Mouse (Mus musculus): ENCODE data around the gene Tln2.
"Not testable (repeated sequence)": the region's sequence is repeated elsewhere in the genome, so short reads cannot be mapped to it uniquely, and the experiment has no call there.

The Tln2 gene

DNA sequence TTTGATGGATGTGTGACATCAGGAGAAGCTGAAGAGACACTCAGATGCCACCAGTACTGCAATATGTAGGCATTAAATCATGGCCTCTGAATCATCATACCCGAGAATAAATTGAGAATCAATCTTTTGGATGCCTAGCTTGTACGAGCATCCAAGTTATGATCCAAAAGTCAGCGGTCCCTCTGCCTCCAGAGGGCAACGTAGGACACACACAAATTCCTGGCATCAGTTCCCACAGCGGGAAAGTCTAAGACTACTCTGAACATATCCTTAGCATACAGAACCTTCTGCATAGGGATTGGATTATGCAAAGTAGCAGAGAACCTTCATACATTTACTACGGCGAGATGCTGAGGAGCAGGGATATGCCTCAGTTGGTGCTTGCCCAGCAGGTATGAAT is 210.5 kb downstream of the Tln2 start:
- peak in 1 of 2 experiments; percentile 7 for DNase-seq

DNA sequence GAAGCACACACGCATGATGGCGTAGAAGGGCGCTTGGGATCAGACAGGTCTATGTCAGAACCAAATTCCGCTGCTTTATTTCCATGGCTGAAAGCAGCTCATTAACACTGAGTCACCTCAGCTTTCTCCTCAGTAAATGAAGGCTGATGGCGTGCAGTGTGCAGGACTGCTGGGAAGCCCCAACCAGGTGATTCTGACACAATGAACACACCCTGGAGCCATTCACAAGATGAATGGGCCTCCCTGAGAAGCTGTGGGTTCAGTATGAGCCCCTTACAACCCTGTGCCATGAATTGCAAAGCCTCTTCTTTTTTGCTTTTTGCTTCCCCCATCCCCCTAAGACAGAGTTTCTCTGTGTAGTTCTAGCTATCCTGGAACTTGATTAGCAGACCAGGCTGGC is 212.3 kb downstream of the Tln2 start:
- DNase-seq = no peak

DNA sequence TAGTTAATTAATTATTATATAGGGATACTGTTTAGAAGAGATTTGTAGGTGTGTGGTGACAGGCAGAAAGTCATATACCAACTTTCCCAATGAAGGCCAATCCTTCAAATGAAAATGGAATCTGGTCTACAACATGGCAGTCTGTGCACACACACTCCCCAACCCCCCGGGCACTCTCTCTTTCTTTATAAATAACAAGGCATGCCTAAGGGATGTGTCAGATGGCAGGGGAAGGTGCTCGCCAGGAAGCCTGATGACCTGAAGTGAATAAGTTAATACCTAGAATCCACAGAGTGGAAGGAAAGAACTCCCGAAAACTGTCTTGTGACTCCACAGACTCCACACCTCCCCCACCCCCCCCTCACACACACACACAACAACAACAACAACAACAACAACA is 228.2 kb downstream of the Tln2 start:
- DNase-seq = no peak

DNA sequence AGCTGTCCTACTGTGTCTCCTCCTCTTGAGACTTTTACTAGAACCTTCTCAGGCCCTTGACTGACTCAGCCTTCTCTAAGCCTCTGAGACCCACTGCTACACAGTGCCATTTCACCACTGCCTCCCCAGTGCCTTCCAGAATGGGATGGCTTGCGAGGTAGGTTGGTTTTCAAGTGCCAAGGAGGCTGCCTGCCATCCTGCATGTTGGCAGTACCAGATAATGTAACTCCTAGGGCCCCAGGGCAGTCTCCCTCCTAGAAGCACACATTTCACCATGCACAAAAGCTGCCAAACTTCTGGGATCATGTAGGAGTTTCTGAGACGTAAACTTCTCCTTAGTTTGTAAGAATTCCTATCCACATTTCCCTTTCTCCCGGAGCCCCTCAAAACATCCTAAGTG is 231.1 kb downstream of the Tln2 start:
- no peak for DNase-seq

DNA sequence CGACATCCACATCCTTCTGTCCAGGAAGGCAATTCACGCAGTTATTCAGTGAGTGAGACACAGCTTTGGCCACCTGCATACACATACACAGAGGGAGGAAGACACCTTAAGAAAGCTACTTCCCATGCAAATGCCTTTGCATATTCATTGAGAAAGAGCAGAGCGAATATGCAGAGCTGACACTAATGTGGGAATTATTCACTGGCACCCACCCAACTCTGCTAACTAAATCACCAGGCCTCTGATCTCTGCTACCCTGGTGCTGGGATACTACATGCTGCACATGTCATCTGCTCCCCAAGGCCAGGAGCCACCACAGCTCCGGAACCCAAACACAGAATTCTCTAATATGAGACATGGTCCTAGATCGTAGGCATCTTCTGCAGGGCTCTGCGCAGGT is 237.6 kb downstream of the Tln2 start:
- no peak for DNase-seq

DNA sequence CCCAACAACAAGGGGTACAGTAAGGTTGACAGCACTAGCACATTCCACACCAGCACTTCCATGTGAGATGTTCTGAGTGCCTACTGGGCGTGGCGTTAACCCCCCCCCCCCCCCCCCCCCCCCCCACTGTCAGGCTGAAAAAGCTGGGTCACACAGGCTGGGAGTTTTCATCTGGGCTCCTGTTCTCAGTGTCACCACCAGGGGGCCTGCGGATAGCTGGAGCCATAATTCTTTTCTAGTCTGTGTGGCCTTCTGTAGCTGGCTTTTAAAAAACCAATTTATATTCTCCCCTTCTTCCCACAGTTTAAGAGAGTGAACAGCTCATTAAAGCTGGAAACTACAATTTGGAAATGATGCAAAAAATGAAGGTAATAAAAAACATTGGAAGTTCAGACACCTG is 244.1 kb downstream of the Tln2 start:
- peak; percentile 56 to 69 for DNase-seq

DNA sequence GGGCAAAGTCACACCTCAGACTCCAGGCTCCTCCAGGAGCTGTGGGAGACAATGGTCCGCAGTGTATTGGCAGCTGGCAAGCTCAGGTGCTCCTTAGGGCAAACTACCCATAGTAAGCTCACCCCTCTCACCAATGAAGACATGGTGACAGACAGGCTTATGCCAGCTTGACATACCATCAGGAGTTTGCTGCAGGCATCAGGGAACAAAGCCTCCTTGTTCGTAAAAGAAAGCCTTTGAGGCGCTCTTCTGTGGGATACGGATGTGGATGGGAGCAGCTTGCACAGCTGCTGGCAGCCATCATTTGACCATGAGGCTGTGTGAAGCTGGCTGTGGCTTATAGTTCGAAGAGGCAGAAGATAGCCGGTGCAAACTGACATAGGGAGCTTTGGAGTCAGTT is 254.5 kb downstream of the Tln2 start:
- no peak for DNase-seq

DNA sequence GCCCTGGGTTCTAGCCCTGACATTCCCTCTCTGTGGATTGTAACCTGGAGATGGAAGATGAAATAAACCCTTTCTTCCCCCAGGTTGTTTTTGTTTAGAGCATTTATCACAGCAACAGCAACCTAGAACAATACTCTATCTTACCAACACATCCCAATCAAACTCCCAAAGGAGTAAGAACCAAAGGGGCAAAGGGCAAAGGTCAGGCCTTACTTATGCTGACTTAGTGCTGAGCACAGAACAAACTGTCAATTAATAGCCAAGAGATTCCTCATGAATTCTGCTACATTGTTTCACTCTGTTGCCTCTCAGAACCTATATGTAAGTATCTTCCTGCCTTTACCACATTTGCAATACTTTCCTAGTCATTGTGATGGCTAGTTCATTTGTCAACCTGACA is 255.5 kb downstream of the Tln2 start:
- DNase-seq = no peak

DNA sequence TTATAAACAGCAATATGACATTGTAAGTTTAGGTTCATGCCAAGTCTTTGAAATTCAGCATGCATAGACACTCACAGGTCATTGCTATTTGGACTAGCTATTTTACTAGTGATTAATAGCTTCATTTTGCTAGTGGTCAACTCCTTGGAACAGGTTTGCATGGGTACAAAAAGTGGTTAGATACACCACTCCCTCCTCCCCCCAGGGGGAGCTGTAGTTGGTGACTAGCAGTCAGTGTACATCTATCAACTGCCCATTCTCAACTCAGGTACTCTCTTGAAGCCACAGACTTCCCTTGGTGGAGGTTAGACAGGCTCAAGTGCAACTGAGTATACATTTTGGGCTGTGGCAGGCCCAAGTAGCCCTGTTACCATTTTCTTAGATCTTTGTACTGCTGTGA is 256.5 kb downstream of the Tln2 start:
- no peak for DNase-seq

DNA sequence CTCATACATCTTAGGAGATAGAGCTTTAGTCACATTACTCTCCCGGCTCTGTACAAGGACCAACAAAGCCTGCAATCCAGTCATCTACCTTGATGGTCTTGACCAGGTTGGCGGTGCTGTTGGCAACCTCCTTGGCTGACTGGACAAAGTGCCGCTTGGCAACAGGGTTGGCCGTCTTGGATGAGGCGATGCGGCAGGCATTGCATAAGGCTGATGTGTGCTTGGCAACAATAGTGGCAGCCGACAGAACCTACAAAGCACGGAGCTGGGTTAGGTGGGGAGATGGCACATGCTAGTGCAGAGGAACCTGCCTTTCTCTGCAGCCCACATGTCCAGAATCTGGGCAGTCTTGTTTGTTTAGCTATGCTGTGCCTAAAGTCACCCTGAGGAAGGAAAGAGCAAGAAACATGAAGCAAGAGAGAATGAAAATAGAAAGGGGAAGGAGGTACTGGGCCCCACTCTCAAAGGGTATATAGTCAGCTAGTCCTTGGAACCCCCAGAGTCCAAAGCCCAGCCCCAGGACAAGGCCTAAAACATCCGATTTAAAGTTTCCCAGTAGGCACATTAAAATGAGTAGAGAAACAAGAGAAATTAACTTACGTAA is 257.0 kb downstream of the Tln2 start:
- DNase-seq = no peak

DNA sequence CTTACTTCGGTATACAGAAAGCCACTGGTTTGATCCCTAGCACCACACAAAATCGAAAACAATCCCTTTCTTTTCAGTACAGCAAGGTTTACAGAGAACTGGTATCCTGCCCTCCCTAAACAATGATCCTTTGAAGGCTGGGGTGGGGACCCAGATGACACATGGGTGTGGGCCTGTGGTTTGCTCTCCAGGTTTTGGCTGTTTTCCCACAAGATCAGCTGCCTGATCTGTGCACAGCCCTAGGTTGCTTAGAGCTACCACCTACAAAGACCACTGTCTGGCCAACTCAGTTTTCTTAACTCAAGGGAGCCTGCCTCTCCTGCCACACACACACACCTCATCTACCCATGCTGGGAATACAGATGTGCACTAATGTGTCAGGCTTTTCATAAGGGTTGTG is 257.9 kb downstream of the Tln2 start:
- no peak for DNase-seq

DNA sequence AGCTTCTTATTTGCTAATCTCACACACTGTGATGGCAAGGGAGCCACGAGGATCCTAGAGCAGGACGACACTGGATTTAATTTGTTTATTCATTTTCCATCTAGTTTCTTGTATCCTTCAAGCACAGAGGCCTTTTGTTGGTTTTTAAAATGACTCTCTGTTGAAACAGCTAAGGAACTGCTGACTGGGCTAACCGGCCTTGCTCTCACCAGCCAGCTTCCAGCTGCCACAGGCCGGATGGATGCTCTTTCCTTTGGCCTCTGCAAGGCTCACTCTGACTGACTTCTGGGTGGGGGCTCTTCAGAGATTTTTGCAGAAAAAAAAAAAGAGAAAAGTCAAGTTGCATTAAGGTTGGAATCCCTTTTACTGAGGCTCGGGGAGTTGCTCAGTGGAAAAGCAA is 258.7 kb downstream of the Tln2 start:
- DNase-seq = no peak

DNA sequence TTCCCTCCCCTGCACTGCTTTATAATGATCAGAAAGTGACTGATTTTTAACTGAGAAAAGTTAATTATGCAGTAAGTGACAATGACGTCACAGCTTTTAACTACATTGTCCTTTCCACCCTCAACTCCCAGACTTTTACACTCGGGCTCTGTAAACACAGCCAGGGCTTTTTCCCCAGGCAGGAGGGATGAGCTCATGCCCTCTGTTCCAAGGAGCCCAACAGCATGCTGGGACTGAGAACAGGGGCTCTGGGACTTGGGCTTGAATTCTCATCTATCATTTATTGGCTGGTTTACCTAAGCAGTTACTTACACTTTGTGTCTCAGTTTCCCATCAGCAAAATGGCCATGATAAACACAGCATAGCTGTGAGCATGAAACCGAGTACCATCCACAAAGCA is 259.2 kb downstream of the Tln2 start:
- no peak for DNase-seq

DNA sequence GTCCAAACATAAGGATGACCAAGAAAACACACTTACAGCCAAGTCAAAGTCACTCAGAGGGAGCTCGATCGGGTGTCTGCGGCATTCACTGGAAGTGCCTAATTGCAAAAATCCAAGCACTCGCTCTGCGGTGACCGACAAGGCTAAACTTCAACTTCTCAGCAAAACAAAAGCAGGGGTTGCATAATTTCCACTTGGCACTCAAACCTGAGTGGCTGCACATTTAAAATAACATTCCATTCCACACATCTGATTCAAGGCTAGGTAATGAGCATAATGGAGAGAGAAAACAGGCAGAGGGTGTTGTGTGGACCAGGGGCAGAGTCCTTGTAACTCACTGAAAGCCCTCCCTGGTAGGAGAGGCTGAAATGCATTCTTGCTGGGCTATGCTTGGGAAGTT is 260.3 kb downstream of the Tln2 start:
- DNase-seq = peak; percentile 46 to 53

DNA sequence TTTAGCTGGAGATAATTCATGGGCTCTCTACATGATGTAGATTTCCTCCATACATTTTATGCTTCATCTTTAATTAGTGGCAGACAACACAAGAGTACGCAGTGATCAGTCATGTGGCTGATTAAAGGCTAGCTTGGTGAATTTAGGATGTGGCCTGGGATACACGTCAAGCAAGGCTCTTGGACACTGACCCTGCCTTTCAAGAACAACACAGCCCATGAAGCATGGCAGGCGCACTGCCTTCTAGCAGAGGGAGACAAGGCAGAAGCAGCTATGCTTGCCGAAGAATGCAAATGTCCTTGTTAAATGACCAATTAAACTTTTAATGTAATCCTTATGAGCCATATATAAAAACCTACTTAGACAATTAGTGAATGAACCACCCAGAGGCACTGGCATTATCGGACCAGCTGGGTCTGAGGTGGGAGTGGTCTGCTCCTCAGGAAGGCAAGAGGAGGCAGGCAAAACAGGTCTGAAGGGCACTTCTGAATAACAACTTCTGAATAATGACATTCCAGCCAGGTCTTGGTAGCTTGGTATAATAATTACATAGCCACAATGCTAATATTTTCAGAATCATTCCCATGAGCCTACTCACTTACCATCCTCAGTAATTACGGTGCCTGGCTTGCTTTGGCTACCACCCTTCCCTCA is 262.1 kb downstream of the Tln2 start:
- DNase-seq = no peak

DNA sequence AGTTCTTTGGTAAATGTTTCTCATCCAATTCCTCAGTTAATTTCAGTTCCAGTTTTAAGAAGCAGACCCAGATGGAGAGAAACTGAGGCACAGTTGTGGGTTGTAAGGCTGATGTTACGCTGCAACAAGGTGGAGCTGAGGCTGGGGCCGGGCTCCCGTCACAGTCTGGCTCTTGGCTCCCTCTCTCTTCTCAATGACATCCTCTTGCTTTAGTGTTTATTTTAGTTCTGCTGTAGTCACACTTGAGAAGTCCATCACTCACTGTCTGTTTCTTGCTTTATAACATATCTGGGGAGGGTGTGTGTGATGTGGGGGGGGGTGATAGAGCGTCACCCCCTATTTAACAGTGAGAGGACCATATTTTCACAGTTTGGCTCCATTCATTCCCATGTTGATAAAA is 272.0 kb downstream of the Tln2 start:
- DNase-seq = no peak

DNA sequence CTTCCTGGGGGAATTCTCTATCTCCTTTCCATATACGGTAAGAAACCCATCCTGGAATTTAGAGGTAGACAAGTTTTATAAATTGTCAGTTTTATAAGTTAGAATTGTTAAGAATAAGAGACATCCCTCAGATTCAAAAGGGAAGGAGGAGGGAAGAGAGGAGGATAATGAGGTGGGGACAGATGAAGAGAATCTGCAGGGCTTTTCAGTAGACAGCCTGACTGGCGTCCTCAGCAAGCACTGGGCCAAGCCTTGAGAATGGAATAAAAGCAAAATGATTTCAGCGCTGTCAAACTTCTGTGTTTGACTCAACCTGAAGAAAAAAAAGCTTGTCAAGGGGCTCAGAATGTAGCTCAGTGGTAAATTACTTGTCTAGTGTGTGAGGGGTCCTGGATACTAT is 272.7 kb downstream of the Tln2 start:
- no peak for DNase-seq

DNA sequence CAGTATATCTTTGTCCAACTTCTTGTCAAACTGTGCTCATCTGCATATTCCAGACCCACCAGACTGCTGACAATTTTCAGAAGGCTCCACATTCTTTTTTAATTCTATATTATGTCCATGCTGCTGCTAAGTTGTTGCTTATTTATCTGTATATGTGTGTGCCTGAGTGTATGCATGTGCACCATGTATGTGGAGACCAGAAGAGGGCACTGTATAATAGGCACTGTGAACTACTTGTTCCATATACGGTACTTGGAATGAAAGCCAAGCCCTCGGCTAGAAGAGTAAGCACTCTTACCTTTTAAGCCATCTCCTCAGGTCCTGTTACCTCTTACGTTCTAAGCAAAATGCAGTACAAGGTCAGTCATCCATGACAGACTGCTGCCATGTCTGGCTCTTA is 274.0 kb downstream of the Tln2 start:
- no peak for DNase-seq

DNA sequence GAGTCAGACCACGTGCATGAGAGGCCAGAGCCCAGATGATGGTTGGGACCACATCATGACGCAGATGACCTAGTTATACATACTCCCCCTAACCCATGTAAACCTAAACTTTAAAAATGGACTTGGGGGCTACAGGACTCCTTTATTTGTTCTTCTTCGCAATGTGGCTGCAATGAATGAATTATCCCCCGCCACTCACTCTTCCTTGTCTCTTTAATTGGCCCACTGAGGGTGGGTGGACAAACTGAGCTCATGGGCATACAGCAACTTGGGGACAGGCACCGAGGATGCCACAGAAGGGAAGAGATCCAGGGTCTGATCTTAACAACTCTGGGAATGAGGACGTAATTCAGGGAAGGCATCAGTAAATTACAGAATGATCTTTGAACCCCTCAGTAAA is 277.7 kb downstream of the Tln2 start:
- no peak for DNase-seq

DNA sequence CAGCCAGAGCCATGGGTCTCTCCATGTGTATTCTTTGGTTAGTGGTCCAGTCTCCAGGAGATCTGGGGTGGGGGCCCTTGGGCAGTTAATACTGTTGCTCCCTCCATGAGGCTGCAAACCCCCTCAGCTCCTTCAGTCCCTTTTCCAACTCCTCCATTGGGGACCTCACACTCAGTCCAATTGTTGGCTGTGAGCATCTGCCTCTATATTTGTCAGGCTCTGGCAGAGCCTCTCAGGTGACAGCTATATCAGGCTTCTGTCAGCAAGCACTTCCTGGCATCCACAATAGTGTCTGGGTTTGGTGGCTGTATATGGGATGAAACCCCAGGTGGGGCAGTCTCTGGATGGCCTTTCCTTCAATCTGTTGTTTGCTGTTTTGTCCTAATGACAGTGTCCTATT is 279.2 kb downstream of the Tln2 start:
- not testable (repeated sequence) for DNase-seq

DNA sequence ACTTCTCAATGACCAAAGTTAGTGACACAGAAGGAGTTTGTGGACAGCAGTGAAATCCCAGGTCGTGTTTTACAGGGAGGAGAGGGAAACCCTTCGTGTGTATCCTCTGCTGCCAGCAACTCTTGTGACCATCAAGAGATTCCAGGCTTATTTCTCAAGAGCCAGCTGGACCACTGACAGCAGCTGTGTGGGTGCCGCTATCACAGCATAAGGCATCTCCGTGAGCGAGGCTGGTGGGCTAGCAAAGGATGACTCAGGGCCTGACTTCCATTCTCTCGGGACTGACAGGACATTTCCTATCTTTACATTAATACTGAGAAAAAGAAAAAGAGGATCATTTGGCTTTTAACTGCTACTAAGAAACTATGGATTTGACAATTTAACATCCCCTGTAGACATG is 283.1 kb downstream of the Tln2 start:
- DNase-seq = no peak

DNA sequence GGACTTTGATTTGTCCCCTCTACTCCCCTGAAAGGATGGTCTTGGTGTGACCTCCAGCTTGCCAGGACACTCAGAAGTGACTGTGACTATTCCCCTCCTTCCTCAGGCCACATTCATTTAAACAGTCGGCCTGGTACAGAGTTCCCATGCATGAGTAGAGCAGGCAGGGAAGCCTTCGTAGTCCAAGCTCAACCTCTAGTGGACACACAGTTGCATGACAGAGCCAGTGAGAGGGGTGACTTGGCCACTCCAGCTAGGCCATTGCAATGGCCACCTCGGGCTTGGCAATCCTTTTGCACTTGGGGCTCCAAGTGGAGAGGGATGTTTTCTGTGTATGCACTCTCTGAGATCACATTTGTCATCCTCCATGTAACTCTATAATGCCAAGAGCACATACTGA is 285.2 kb downstream of the Tln2 start:
- peak; percentile 24 to 36 for DNase-seq

DNA sequence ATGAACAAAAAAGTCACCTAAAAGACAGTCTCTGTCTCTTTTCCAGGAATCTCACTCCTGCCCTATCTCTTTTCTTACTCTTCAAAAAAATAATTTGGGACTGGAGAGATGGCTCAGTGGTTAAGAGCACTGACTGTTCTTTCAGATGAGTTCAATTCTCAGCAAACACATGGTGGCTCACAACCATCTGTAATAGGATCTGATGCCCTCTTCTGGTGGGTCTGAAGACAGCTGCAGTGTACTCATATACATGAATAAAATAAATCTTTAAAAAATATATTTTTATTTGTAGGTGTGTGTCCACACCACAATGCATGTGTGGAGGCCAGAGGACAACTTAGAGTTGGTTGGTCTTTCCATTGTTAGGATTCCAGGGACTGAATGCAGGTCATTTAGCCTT is 286.1 kb downstream of the Tln2 start:
- no peak for DNase-seq

DNA sequence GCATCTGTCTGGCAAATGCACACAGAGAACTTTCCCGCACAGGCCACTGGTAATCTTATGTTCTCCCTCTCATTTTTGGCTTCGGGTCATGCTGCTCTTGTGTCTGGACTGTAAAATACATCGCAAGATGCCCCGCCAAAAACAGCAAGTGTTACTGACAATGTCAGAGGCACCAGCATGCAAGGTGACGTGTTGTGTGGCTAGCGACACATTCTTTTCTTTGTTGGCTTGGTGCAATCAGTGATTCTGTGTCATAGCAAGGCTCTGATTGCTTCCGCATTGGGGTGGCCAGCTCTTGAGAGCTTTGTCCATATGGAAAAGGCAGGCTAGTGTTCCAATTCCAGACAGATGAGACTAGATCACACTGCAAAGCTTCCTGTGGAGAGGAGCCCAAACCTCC is 288.8 kb downstream of the Tln2 start:
- DNase-seq = peak; percentile 34 to 53

DNA sequence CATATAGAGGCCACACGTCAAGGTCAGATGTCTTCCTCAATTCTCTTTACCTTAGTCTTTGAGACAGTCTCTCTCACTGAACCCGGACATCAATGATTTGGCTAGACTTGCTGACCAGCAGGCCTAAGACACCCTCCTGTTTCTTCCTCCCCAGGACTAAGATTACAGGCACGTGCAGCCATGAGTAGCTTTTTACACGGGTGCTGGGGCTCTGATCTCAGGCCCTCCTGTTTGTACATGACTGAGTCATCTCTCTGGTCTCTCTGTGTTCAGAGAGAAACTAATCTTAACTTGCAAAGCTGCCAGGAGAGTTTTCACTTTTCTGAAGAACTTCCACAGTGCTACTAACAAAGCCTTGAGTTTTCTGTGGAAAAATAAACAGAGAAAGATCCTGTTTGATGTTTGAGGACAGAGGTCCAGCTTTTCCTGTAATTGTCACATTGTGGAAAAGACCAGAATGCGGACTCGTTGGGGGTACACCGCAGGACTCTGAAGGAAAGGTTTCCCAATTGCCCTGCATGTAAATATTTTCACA is 289.4 kb downstream of the Tln2 start:
- no peak for DNase-seq
